ENCODE assay signal across 19 mouse cellular contexts in genomic region chr4:32289845-32290244, GRCm38 (mm10). TPM values are rescaled to one million over a fixed set of nuclear protein-coding genes. Genes with fewer than 3 reads are reported as not detected.
DNase-seq lines count a peak whose midpoint lies in the region; ATAC-seq lines count a peak whose summit lies in the region.
"Had no signal": no experiment of that assay in that cellular context is flagged by ENCODE, and none has a peak within 500 bp of the region (broad histone marks: within the 10 kb centered on the region; RNA-seq: fewer than 3 reads in every experiment).

No protein-coding gene starts in this region.

- no peaks in the 10 kb centered on the region for H3K36me3 ChIP-seq in heart, embryonic 10.5 days
- no peaks in the 10 kb centered on the region for H3K36me3 ChIP-seq in liver, embryonic 15.5 days (replicated peaks)
- H3K36me3 ChIP-seq in liver, embryonic 12.5 days = no peaks in the 10 kb centered on the region
- H3K36me3 ChIP-seq: embryonic facial prominence, embryonic 13.5 days; G1E; limb, embryonic 15.5 days; midbrain, embryonic 12.5 days had no signal

- no peak for DNase-seq in heart, embryonic 10.5 days (ENCODE audit: low spot score)
- no peak for DNase-seq in heart, postnatal 14 days
- DNase-seq in 416B (ENCODE audit: low read depth) = peak; percentile 88
- no peak for DNase-seq in yolk sac, embryonic 10.5 days (ENCODE audit: low spot score)
- DNase-seq in right cerebral cortex, postnatal 14 days = no peak
- DNase-seq: adrenal gland, adult 2 months; cerebellum, adult 11 months; cerebellum, postnatal 36 days; gastrocnemius, postnatal 36 days; lung, postnatal 14 days had no signal

- H3K27me3 ChIP-seq in heart, embryonic 10.5 days (ENCODE audit: insufficient read depth, poor library complexity, severe bottlenecking) = no peaks in the 10 kb centered on the region
- no peaks in the 10 kb centered on the region for H3K27me3 ChIP-seq in liver, embryonic 15.5 days
- no peaks in the 10 kb centered on the region for H3K27me3 ChIP-seq in liver, embryonic 12.5 days (replicated peaks)
- H3K27me3 ChIP-seq: embryonic facial prominence, embryonic 13.5 days; limb, embryonic 15.5 days; midbrain, embryonic 12.5 days had no signal

- peak overlapping the region; percentile 68; the same call in 1 of the 2 replicates for H3K27ac ChIP-seq in heart, embryonic 10.5 days
- 0 out of 2 replicates have a peak overlapping the region, but pooled peaks have one; percentile 29 for H3K27ac ChIP-seq in liver, embryonic 15.5 days (replicated peaks)
- H3K27ac ChIP-seq in liver, embryonic 12.5 days = no peak overlapping the region
- H3K27ac ChIP-seq: left cerebral cortex, adult 2 months; midbrain, embryonic 12.5 days had no signal

- intact Hi-C loops in heart, postnatal 14 days (cut with DNase I) = no loop called here

- ATAC-seq in liver, embryonic 15.5 days (ENCODE audit: insufficient read depth) = no peak
- no peak for ATAC-seq in liver, embryonic 12.5 days
- ATAC-seq in hematopoietic stem cell, adult 5-6 weeks (replicated peaks in 1 of 2; ENCODE audit: insufficient read depth in 1 of 2, low FRiP score in 2 of 2, low TSS enrichment in 1 of 2, low read depth in 1 of 2, poor library complexity in 2 of 2, severe bottlenecking in 2 of 2) = peak; percentile 50 to 55
- ATAC-seq: hindbrain, embryonic 16.5 days had no signal

- no peak overlapping the region for H3K9ac ChIP-seq in liver, embryonic 15.5 days
- H3K9ac ChIP-seq in liver, embryonic 12.5 days = no peak overlapping the region
- H3K9ac ChIP-seq: embryonic facial prominence, embryonic 13.5 days; limb, embryonic 15.5 days; midbrain, embryonic 12.5 days had no signal

- no peak overlapping the region for H3K4me2 ChIP-seq in liver, embryonic 15.5 days
- no peak overlapping the region for H3K4me2 ChIP-seq in liver, embryonic 12.5 days
- H3K4me2 ChIP-seq: embryonic facial prominence, embryonic 13.5 days; limb, embryonic 15.5 days; midbrain, embryonic 12.5 days had no signal

- WGBS in heart, embryonic 10.5 days = 40% methylated on average over 6 of the region's 6 CpGs
- 26% methylated on average over 6 of the region's 6 CpGs for WGBS in liver, embryonic 15.5 days (ENCODE audit: insufficient replicate concordance)
- 32% methylated on average over 6 of the region's 6 CpGs for WGBS in liver, embryonic 12.5 days (ENCODE audit: insufficient replicate concordance)

- no peak overlapping the region for H3K4me3 ChIP-seq in heart, embryonic 10.5 days
- H3K4me3 ChIP-seq in liver, embryonic 15.5 days (replicated peaks) = no peak overlapping the region
- no peak overlapping the region for H3K4me3 ChIP-seq in liver, embryonic 12.5 days
- H3K4me3 ChIP-seq: embryonic facial prominence, embryonic 13.5 days; left cerebral cortex, adult 2 months; limb, embryonic 15.5 days; midbrain, embryonic 12.5 days had no signal

- H3K9me3 ChIP-seq in heart, embryonic 10.5 days = no peaks in the 10 kb centered on the region
- no peaks in the 10 kb centered on the region for H3K9me3 ChIP-seq in liver, embryonic 15.5 days (replicated peaks)
- no peaks in the 10 kb centered on the region for H3K9me3 ChIP-seq in liver, embryonic 12.5 days (replicated peaks)
- H3K9me3 ChIP-seq: embryonic facial prominence, embryonic 13.5 days; G1E; limb, embryonic 15.5 days; midbrain, embryonic 12.5 days had no signal

- H3K4me1 ChIP-seq in heart, embryonic 10.5 days = peaks cover 47% of the 10 kb centered on the region
- peaks cover 26% of the 10 kb centered on the region for H3K4me1 ChIP-seq in liver, embryonic 15.5 days (replicated peaks)
- peaks cover 40% of the 10 kb centered on the region for H3K4me1 ChIP-seq in liver, embryonic 12.5 days

RNA-seq across cellular contexts. Expression of gene Bach2, which starts 51.2 kb away (rescaled TPM):
- polyA plus RNA-seq in heart, embryonic 10.5 days (2016; fragmentation: Nextera tagmentation; extraction: Ambion mirVana) = 7.7 and 8.8 TPM in 2 replicates
- total RNA-seq in heart, postnatal 14 days (2021) = 10 to 100 TPM; 11.2 TPM
- 1.5 and 1.6 TPM in 2 replicates for polyA plus RNA-seq in liver, embryonic 15.5 days (2015; fragmentation: Nextera tagmentation; extraction: Ambion mirVana)
- polyA plus RNA-seq in liver, embryonic 12.5 days (2016; fragmentation: Nextera tagmentation; extraction: Ambion mirVana) = 1.1 and 1.8 TPM in 2 replicates
- total RNA-seq in hematopoietic stem cell, adult 5-6 weeks (2017) = 4.2 and 4.7 TPM in 2 replicates
- polyA plus RNA-seq: G1E had no signal

Comparison
In these comparisons a context has a peak if more than half of its experiments do, and no peak if none do; other contexts are left out.
1. ATAC-seq: peak in hematopoietic stem cell, adult 5-6 weeks (2 of 2); none in liver, embryonic 15.5 days (single experiment) and liver, embryonic 12.5 days (single experiment).